Mouse (Mus musculus) stomach, adult 2 months (tissue): ENCODE data around the gene Cypt12. TPM values are rescaled to one million over a fixed set of nuclear protein-coding genes. Genes with fewer than 3 reads are reported as not detected.

Experiments
- polyA plus RNA-seq: library from polyadenylated mRNA; depleted of rRNA; stranded (reverse); fragments of >200 nt; gene quantifications from 2 replicates; pipeline ENCODE4 v1.2.3, GENCODE M21; 2012; rRNA removed

Cypt12 gene
- not detected in 2 replicates for polyA plus RNA-seq

DNA sequence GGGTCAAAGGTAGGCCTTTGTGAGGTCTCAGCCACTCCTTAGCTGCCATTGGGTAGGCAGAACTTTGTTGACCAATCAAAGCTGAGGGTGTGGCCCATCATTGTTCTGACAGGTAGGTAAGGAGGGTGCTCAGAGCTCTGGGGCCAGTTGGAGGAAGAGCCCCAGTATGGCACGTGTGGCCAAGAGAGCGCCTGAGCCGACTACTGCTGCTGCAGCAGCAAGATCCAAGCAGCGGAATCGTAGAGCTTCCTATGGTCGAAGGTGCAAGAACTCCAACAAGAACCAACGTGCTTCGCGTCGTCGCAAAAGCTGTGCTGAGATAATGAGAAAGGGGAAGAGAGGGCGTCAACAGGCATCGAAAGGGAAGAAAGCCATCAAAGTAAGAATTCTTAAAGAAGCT, at the start of gene Cypt12:
Gene Cypt12, plus strand, starts transcription at position 112 of the 400 bp plus-strand sequence.

